Mouse (Mus musculus): ENCODE data around the gene Gse1.

The Gse1 gene

GRCm38 (mm10) chr8:120227891-120228591, at the start of gene Gse1:
Gene Gse1, plus strand, starts transcription at chr8:120228456.
- peak; percentile 71 for DNase-seq

- peak; percentile 99 for DNase-seq
These were observed 49.2 kb upstream of the Gse1 start for GRCm38 (mm10) chr8:120179027-120179431.

DNA sequence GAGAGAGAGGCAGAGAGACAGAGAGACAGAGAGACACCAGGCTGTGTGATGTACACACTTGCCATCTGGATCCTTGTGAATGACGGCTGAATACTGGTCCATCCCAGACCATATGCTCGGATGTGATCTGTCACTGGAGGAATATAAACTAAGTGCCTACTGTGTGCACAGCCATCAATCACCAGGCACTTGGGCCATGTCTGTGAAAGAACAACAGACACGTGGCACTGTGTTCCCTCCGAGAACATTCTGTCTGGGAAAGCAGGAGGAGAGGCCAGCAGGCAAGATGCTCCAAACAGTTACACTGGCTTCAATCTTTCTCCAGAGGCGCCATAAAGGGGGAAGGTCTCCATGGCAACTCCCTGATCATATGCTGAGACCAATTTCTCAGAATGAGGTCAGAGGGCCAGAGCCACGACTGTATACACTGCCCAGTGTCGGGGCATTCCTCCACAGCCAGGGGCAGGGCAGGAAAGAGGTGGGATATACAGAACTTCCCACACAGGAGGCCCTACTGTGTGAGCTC, 47.7 kb upstream of the Gse1 start:
- no peak for DNase-seq

DNA sequence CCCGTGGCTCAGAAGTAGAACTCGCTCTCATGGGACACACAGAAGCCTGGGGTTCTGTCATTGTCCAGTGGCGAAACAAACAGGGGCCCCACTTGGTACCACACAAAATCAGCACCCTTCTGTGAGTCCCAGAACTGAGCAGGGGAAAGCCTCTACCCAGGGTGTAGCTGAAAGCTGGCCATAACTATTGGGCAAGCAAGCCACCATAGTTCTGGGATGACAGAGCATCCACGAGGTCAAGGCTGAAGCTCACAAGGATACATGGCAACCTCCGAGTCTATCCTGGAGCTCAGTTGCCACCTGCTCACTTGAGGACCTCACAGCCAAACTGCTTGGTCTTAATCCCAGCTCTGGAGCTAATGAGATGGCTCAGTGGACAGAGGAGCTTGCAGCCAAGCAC, 47.0 kb upstream of the Gse1 start:
- DNase-seq, result no peak

DNA sequence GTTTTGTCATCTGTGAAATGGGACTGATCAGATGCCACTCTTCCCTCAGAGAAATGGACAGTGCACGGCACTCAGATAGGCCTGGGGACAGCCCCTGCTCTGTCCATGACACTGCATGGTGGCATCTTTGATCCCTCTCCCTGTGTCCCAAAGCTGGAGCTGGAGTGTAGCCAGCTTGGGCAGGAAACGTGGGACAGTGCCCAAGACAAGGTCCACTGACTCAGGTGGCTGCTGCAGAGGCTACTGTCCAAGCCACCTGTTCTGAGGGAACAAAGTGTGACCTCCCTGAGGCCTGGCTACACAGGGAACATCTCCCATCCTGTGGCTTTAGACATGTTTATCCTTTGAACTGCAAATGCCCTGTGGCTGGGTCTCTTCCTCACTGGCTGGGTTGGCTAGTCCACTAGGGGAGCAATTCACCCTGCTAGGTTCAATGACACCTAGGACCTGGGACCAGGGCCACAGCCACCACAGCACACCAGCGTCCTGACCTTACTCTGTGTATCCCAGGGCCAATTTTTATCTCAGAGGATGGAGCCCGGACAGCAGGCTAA, 46.3 kb upstream of the Gse1 start:
- DNase-seq, result no peak

GRCm38 (mm10) chr8:120184366-120184765, 43.9 kb upstream of the Gse1 start:
- no peak for DNase-seq

- DNase-seq, result peak; percentile 36
These were observed 43.1 kb upstream of the Gse1 start for GRCm38 (mm10) chr8:120184850-120185792.

- DNase-seq, result no peak
These were observed 41.8 kb upstream of the Gse1 start for GRCm38 (mm10) chr8:120186454-120186853.

- no peak for DNase-seq
These were observed 39.7 kb upstream of the Gse1 start for GRCm38 (mm10) chr8:120188510-120188909.

DNA sequence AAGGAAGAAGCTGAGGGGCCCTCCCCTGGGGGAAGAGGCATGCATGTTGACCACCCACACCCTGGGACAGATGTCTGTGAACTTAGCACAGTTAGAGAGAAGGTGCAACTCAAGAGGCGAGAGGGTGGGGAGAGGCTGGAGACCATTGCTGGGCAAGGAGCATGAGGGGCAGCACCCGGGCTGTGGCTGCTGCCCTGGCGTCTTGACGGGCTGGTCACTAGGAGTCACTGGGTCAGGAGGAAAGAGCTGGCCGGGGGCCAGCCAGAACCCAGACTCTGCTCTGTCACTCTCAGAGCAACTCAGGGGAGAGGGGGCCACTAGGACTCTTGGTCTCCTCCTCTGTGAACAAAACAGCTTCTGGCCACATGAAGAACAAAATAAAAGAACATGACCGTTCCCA, 38.8 kb upstream of the Gse1 start:
- DNase-seq, result no peak

DNA sequence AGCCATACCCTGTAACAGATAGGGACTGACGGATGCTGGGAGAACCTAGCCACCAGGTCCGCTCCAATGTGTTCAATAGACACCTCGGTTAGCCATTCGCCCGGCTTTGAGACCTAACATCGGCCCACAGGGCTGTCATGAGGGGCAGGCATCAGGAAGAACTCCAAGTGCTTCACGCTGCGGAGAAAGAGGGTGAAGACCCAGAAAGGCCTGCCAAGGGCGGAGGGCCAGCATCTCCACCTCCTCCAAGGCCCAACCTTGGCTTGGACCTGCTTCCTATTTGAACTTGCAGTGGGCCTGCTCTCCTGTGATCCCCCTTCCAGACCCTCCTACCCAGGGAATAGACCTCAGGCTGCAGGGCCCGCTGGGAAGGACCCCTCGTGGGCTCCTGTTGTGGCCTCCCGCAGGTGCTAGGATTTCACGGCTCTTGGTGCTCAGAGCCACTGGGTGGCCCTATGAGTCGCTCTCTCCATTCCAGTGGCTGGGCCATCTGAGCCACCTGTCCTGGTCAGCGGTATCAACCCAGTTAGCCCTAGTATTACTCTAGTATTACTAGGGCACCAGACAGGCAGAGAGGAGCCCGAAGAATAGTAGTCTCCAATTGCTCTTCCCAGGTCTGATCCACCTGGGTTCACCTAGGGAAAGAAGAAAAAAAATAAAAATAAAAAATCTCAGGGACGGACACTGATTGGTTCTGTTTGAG, 38.0 kb upstream of the Gse1 start:
- DNase-seq, result no peak

GRCm38 (mm10) chr8:120190810-120191413, 37.3 kb upstream of the Gse1 start:
- peak; percentile 80 for DNase-seq

DNA sequence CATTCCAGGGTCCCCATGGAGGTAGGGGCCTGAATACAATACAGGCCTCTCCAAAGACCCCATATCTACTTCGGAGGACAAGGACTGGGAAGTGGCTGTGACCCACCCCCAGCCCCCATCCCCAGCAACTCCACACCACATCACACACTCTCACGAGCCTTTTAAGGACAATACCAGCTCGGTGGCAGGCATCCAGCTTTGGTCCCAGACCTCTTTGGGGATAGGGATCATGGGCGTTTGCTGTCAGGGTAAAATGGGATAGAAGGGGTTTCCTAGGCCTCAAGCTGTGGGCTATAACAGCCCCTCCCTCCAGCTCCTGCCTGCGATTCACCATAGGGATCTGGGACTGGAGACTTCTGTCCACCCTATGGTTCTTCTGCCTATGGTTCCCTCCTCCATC, 36.6 kb upstream of the Gse1 start:
- DNase-seq, result no peak

GRCm38 (mm10) chr8:120192118-120192517, 36.1 kb upstream of the Gse1 start:
- DNase-seq, result no peak

- no peak for DNase-seq
These were observed 26.9 kb upstream of the Gse1 start for GRCm38 (mm10) chr8:120201351-120201750.

DNA sequence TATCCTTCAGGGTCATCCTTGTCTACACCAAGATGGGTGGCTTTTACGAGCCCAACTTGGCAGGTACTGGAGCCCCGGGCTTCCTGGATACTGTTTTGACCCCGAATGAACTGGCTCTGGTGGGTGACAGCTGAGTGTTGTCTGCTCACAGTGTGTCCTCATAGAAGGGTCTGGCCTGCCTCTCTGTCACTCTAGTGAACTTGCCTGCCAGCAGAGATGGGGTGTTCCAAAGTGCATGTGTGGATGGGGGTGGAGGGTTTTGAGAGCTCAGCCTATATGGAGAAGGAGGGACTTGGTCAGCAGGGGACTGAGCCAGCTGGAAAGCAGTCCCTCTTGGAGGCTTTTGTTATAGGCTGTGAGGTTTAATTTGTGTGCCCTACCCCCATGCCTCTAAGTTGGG, 25.7 kb upstream of the Gse1 start:
- no peak for DNase-seq

- DNase-seq, result no peak
These were observed 23.4 kb upstream of the Gse1 start for GRCm38 (mm10) chr8:120204736-120205360.

DNA sequence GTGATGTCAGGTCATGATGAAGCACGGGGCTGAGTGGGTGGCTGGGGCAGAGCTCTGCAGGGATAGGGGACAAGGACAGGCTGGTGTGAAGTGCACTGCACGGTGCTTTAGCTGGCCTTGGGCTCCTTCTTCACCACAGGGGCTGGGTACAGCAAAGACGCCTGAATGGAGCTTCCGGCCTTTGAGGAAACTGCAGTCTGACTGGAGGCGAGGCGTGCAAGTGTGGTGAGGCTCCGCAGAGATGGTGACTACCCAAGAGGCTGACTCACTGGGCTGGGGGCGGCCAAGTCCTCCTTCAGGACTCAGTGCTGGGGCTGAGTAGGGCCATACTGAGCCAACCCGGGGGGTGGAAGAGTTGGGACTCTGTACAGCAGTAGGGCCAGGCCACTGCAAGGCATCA, 22.3 kb upstream of the Gse1 start:
- DNase-seq, result no peak

DNA sequence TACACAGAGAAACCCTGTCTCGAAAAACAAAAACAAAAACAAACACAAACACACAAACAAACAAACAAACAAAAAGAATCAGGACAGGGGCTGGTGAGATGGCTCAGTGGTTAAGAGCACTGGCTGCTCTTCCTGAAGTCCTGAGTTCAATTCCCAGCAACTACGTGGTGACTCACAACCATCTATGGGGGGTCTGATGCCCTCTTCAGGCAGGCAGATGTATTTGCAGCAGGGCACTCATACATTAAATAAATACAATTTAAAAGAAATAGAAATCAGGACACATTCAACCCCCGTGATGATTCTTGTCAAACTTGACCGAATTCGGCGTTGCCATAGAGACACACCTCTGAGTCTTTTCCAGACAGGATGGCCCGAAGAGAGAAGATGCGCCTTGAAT, 20.9 kb upstream of the Gse1 start:
- no peak for DNase-seq

DNA sequence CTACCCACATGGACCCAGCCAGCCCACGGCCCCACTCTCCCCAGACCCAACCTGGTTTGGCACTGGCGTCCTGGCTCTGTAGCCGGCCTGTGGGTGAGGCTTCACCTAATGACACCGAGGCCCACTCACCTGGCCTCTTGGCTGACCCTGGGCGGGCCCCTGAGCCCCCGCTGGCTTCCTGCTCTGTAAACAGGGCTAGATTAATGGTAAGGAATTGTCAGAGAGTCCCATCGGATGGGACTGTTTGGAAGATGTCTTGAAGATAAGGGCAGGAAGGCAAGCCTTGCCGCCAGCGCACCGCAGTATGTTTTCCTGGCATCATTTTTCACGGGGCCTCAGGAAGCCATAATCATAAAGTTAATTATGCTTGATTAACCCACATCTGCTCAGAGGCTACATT, 20.1 kb upstream of the Gse1 start:
- DNase-seq, result no peak

- no peak for DNase-seq
These were observed 16.9 kb upstream of the Gse1 start for GRCm38 (mm10) chr8:120211345-120211744.

DNA sequence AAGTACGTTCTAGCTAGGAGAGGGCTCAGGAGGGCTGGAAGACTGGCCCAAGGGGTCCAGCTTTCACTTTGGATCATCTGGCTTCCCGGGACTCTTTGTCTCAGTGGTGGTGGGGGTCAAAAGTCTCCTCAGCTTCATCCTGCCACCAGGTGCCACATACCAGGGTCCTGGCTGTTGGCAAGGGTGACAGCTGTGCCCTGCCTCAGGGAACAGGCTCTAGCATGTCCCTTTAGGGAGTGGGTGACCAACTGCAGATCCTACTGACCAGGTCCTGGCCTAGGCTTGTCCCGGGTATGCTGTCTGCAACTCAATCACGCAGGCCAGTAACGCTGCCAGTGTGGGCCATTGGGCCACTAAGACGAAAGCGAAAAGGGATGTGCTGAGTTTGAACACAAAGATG, 15.7 kb upstream of the Gse1 start:
- no peak for DNase-seq

Measured in right cerebral cortex, postnatal 4 days (tissue).